Mouse (Mus musculus): ENCODE results near the gene Gm14124.
"Not testable (repeated sequence)": the region's sequence is repeated elsewhere in the genome, so short reads cannot be mapped to it uniquely, and the experiment has no call there.

Gm14124 gene

DNA sequence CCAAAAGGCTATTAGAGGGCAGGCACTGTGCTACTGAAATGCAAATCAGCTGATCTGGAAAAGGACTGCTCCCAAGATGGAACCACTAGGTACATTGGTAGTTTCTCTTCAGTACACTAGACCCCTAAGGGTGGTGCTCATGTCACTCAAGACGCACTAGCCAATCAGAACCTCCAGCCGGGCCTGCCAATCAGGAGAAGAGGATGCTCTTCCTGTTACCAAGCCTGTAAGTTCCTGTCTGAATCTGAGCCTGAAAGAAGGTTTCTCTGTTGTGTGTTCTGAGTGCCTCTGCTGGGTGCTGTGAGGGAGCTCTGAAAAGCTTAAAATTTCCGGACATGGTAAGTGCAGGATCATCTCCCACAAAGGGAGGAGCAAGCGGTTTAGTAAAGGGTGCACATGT is at the start of gene Gm14124:
Gm14124 (plus strand) TSS at position 227 of the 400 bp plus-strand sequence.
- in situ Hi-C loops (cut with MseI, MboI) = not testable (repeated sequence)

DNA sequence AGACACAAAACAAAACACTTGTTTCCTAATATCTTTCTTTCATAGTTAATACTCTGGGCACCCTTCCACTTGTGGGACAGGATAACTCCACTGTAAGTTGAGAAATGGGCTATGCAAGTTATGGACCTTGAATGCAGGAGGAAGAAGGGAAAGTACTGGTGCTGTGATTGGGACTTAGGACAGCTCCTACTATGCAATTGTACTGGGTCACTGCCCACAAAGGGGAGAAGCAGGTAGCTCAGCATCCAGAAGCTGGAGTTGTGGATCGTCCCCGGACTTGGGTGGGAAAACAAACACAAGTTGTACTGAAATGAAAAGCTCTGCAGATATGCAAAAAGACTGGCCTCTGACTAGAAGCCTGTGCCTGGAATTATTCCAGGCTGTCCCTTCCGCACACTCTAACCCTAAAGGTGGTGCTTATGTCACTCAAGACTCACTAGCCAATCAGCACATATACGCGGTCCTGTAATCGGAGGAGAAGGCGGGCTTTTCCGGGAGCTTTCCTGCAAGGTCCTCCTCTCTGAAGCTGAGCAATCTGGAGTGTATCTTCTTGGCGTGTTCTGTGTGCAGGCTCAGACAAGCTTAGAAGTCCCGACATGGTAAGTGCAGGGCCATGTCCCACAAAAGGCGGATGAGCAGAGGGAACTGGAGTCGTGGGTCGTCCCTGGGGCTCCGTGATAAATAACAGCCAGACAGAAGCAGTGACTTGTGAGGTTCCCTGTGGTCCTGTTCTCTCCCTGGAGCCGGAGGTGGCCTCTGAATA is 39.5 kb upstream of the Gm14124 start, which contains the start of gene Zfp937:
Zfp937 (plus strand) TSS at position 474 of the 763 bp plus-strand sequence.
- in situ Hi-C loops (cut with MseI, MboI) = loop anchor here in 1 of 2 experiments (5.0 kb wide), 1 partner anchor 235 kb away; the partner anchor contains the start of gene Zfp442

DNA sequence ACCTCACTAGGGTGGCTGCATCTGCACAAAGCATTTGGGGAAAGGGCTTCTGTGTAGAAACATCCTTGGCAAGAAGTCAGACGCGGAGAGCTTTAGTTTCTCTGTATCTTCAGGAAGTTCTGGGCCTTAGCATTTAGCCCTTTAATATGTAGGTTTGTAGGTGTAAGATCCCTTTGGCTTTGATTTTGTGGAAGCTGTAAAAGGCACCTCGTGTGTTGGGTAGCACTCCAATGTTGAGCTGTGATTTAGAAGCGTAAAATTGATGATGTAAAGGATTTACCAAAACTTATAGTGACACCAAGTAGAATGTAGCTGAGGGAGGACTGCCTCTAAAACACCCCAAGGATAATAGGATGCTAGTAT is 39.0 kb upstream of the Gm14124 start:
- in situ Hi-C loops (cut with MseI, MboI) = loop anchor here in 1 of 2 experiments (5.0 kb wide), 1 partner anchor 234 kb away; the partner anchor contains the start of gene Zfp442

DNA sequence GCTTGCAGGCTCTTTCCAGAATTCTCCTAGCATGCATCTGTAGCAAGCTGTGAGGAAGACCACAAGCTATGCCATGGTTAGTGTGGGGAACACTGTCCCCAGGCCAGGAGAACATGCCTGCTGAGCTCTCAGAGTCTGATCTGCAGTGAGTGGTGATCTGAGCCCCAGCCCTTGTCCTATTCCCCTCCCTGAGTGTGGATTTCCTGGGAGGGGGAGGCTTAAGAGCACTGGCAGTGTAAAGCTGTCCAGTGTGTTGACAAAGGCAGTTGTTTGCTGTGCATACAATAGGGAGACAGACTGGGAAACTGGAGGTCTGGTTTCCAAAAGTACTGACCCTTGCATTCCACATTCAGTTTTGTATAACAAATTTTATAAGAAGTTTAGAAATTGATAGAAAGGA is 34.1 kb upstream of the Gm14124 start:
- in situ Hi-C loops (cut with MseI, MboI) = not testable (repeated sequence)

DNA sequence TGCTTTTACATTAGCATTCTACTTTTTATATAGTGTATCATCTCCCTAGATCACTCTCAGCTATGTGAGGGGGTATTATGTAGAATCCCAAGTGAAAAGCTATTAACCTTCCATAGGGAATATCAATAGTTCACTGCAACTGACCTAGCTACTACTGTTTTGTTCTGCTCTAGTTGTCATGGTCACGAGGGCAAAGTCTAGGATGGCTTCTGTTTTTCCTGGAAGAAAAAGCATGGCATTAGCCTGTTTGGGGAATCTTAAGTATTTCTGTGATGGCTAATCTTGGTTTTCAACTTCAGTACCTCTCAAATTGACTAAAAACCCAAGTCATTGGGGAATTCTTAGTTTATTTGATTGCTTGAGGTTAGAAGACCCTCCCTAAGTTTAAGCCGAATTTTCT is 14.1 kb upstream of the Gm14124 start:
- in situ Hi-C loops (cut with MseI, MboI) = no loop called here

DNA sequence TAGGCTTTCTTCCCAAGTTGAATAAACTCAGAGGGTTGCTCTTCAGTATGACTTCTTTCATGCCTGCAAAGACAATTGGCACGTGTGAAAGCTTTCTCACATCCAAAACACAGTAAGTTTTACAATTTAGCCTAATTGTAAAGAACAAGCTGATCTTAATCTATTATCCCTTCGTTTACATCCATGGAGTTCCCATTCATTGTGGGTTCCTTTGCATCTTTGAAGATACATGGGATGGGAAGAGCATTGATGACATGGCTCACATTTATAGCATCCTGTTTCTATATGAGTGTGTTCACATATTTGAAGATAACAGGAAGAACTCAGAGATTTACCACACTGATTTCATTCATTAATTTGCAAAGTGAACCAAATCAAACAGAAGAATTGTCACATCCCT is 1.8 kb upstream of the Gm14124 start, which contains the start of gene Gm21994:
Gm21994 (minus strand) TSS at position 101 of the 400 bp plus-strand sequence.
- in situ Hi-C loops (cut with MseI, MboI) = not testable (repeated sequence)

DNA sequence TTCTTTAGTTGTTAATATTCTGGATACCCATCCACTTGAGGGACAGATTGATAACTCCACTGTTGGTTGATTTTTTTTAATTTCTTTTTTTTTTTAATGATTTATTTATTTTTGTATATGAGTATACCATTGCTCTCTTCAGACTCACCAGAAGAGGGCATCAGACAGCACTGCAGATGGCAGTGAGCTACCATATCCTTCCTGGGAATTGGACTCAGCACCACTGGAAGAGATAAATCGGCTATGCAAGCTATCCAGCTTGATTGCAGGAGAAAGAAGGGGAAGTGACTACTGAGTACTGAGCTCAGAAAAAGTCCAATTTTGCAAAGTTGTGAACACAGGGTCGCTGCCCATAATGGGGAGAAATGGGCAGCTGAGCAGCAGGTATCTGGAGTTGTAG is 456 bp upstream of the Gm14124 start:
- in situ Hi-C loops (cut with MseI, MboI) = not testable (repeated sequence)

DNA sequence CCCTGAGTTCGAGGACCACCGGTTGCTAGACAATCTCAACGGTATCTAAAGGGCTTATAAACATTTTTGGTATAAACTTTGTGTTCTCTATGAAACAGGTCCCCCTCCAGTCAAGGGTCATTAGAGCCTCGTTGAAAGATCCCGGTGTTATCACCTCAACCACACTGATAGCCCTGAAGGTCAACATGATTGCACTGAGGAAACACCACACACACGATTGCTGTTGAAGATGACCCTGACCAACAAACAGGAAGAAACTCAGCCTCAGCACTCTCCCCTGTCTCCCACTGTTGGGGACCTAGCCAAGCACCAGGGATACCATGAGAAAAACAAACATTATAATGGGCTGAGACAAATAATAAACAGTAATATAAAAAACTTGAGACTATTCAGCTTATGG is 36.4 kb downstream of the Gm14124 start:
- in situ Hi-C loops (cut with MseI, MboI) = no loop called here

DNA sequence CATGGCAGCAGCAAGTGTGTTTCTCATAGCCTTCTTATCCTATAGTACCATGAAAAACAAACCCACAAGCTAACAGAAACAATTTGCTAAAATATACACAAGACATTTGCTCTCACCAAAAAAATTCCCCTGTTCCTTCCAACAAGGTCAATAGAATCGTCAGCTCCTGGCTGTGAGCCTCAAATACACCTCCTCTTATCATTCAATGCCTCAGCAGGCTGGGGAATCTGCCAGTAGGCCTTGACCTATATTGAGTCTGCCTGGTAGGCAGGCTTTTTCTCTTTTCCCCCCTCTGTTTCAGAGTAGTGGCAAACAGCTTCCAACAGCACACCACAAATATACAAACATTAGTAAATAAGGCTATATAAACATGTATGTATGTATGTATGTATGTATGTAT is 41.8 kb downstream of the Gm14124 start:
- in situ Hi-C loops (cut with MseI, MboI) = no loop called here

DNA sequence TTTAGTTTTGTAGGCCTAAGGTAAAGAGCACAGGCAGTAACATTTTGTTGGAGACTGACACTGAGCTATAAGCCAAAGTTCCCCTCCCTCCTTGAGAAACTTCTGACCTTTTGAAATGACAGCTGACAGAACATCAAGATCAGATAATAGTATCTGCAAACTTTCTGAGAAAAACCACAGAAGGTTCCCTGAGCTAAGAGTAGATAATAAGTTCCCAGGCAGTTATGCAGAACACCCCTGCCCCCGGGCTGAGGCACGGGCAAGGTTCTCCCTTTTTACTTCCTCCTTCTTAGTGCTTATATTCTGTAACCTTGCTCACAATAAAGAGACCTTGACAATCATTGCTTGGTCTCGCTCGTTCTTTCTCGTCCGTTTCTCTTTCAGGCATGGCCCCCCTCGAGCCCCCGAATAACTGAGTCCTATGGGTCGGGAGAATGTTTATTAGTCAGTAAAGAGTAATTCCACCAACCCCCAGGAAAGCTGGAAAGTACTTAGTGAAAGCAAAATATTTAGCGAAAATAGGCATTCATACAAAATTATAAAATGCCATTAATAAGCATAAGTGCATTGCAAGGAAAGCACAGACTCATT is 50.0 kb downstream of the Gm14124 start:
- in situ Hi-C loops (cut with MseI, MboI) = no loop called here

DNA sequence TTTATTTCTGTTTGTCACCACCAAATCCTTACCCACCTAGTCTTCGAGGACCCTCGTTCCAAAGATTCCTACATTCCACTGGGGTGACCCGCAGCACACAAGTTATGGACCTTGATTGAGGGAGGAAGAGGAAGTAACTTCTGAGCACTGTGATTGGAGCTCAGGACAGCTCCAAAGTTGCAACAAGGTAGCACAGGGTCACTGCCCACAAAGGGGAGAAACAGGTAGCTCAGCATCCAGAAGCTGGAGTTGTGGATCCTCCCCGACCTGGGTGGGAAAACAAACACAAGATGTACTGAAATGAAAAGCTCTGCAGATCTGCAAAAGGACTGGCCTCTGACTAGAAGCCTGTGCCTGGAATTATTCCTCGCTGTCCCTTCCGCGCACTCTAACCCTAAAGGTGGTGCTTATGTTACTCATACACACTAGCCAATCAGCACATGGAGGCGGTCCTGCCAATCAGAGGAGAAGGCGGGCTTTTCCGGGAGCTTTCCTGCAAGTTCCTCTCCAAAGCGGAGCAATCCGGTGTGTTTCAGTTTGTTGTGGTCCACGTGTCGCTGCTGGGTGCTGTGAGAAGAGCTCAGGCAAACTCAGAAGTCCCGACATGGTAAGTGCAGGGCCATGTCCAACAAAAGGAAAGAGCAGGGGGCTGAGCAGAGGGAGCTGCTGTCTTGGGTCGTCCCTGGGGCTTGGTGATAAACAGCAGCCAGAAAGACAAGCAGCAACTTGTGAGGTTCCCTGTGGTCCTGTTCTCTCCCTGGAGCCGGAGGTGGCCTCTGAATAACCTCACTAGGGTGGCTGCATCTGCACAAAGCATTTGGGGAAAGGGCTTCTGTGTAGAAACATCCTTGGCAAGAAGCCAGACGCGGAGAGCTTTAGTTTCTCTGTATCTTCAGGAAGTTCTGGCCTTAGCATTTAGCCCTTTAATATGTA is 53.9 kb downstream of the Gm14124 start:
- in situ Hi-C loops (cut with MseI, MboI) = loop anchor here in 1 of 2 experiments (10.0 kb wide), 1 partner anchor 174 kb away; the partner anchor contains the start of gene Zfp345

DNA sequence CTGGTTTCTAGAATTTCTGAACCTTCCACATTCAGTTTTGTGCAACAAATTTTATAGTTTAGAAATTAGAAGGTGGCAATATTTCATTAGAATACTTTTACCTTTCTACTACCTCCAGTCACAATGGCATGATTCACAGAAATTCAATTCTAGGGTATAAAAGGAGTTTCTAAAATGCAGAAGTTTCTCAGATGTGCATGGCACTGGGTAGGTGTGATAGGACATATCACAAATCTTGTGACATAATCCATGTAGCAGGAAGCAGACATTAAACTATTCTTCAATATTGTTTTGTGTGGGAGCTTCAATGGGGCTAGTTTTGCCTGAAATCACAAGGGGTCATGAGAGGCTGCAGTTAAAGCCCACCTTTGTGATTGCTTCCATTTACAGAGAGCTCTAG is 58.8 kb downstream of the Gm14124 start:
- in situ Hi-C loops (cut with MseI, MboI) = loop anchor here in 1 of 2 experiments (10.0 kb wide), 1 partner anchor 169 kb away; the partner anchor contains the start of gene Zfp345

DNA sequence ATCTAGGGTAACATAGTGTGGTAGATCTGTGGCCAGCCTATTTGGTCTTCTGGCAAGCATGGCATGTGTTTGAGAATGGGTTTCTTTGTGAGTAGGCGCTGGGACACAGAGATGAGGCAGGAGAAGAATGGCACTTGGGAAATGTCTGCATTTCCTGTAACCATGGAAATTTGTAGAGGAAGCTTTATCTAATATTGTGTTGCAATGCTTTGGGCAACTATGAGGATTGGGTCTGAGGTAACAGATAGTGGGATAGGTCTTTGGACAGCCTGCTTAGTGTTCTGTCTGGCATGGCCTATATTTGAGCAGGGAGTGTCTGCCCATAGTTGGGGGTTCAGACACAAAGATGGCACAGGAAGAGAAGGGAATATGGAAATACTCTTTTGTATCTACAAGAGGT is 61.7 kb downstream of the Gm14124 start:
- in situ Hi-C loops (cut with MseI, MboI) = loop anchor here in 1 of 2 experiments (10.0 kb wide), 1 partner anchor 166 kb away; the partner anchor contains the start of gene Zfp345

Data from mouse trophoblast stem cell (cell line).